Mouse (Mus musculus) liver, adult (tissue): ENCODE results near the gene Lrrc49.

Source experiments
- GATA4 ChIP-seq: IDR thresholded peaks from 2 replicates; pipeline ENCODE4 v1.6.1; 2014; ENCODE audit warnings: mild to moderate bottlenecking, low read length; ENCODE audit not compliant: insufficient replicate concordance

Gene Lrrc49

DNA sequence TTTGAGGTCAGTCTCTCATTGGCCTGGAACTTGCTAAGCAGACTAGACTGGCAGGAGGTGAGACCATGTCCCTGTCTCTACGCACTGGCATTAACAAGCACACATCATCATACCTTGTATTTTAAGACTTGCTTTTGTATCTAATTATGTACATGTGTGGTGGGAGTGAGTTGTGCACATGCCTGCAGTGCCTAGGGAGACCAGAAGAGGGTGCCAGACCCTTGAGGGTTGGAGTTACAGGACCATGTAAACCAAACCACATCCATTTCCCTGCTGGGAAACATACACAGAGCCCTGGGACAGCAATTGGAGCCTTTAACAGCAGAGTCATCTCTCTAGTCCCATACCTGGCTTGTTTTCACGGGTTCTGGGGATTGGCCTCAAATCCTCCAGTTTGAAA, 6.0 kb upstream of the Lrrc49 start:
- TF ChIP-seq GATA4, result no peak

DNA sequence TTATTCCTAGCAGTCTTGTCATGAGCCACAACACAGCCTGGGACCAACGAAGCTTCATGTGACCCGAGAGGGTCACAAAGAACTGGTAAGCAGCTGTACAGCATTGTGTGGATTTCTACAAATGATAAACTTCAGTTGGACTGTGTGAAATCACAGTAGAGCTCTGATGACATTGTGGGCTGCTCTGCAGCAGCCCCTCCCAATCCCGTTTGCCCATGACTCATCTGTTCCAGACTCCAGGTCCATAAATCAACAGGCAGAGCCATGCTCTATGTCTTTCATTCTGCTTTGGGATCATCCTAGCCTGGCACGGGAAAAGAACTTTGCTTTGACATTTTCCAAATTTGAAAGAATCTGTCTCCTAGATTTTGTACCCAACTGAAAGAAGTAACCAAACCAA, 4.7 kb upstream of the Lrrc49 start:
- TF ChIP-seq GATA4, result no peak

DNA sequence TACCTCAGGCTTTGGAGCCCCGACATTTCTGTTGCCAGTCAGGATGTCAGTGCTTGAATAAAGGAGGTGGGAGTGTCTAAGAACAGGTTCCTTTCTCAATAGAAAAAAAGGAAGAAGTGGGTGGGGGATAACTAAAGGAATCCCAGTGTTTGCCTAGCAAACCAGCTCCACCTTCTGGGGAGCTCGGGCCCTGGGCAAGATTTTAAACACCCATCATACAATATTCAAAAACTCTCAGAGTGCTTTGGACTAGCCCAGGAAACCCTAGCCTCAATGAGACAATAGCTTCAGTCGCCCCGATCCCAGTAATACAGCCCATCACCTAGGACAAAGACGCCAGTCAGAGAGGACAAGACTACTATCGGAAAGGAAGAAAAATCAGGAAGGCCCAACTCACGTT, 543 bp downstream of the Lrrc49 start:
- no peak for TF ChIP-seq GATA4

DNA sequence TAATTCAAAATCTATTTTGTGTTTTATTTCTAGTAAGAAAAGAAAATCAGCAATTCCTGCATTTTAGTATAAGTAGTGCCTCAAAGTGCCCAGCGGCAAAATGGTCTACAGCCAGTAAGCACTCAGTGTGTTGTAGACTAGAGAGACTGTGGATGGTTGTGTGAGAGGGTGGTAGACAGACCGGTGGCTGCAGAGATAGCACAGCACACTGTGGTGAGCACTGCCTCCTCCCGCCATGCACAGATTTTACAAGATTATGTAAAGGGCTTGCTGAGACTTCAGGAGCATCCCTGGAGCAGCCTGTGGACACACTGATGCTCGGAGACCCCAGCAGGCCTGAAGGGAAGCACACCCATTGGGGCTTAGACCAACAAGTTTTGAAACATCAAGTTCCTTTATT, 5.2 kb downstream of the Lrrc49 start:
- no peak for TF ChIP-seq GATA4

DNA sequence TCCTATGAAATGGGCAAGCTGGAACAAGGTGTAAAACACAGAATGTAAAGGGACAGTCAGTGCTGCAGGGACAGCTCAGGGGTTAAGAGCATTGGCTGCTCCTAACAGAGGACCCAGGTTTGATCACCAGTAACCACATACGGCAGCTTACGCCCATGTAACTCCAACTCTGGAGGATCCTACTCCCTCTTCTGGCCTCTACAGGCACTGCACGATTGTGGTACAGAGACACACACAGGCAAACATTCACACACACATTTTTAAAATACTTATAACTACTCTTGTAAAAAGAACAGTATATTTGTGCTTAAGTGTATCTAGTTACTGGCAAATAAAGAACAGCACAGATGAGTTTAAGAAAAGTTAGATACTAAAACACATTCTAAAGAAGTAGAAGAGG, 7.0 kb downstream of the Lrrc49 start:
- no peak for TF ChIP-seq GATA4

DNA sequence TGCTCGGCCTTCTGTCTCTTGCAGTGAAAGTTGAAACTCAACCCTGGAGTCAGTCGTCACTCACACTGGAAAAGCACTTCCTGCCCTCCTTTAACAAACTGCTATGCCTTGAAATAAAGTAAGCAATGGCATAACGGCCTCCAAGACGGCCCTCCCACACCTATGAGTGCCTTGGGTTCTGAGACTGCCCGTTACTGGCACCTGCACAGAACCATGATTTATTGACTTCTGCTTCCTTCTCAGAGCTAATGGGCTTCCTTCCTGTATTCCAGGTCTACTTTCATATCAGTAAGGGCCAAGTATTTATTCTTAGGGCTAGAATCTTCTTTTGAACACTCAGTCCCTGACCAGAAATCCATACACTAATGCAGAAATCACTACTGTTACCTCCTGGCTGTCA, 9.0 kb downstream of the Lrrc49 start:
- no peak for TF ChIP-seq GATA4

DNA sequence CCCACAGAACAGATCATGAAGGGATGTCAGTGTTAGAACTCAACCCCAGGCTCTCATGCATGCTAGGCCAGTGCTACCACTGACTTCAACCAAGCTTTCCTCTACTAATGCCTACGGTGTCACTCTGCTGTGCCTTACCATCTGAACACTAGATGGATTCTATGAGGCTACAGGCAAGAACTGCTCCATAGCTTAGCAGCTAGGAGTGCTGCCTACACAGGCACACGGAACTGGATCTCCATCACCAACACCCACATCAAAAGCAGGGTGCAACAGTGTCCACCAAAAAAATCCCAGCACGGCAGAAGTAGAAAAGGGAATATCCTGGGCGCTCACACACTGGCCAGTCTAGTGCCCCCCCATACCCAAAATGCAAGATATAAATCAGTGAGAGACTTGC, 11.5 kb downstream of the Lrrc49 start:
- TF ChIP-seq GATA4, result no peak

DNA sequence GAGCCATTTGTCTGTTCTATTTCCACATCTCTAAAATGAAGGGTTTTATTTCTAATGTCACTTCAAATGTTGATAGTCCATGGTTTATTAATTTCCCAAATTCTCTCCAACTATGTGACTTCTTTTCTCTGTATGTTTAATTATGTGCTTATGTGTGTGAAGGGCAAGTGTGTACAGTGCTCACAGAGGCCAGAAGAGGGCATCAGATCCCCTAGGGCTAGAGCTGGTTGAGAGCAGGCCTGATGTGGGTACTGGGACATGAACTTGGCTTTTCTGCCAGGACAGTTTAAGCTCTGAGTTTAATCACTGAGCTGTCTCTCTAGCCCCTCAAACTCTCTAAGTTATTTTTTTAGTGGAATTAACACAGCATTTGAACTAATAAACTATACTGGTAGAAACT, 13.2 kb downstream of the Lrrc49 start:
- TF ChIP-seq GATA4, result no peak

DNA sequence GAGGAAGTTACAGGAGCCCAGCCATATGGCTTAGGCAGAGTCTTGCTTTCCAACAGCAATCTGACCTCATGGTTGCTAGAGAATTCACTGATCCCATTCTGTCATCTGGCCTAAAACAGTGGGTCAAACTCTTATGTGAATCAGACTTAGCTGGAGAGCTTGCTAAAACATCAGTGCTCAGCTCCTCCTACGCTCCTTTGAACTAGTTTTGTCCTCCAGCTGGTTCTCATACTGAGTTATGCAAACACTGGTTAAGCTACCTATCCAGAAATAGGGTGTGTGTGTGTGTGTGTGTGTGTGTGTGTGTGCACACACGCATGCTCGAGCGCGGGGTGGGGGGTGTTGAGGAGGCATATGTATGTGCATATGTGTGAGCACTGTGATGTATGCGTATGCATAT, 15.4 kb downstream of the Lrrc49 start:
- TF ChIP-seq GATA4, result no peak

DNA sequence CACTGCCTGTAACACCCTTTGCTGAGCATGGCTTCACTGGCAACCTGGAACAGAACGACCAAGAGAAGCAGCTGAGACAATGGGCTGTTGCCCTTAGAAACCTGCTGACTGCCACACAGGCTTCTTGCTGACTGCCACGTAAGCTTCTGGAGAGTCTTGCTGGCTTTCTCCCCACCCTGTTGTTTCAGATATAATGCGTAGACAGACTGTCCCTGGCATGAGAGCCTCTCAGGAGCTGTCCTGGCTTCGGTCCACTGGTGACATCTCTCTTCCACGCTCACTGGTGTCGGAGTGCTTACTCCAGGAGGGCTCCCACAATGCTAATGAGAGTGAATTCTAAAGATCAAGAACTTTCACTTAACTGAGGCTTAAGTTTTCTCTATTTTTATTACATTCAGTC, 19.1 kb downstream of the Lrrc49 start:
- TF ChIP-seq GATA4, result no peak

DNA sequence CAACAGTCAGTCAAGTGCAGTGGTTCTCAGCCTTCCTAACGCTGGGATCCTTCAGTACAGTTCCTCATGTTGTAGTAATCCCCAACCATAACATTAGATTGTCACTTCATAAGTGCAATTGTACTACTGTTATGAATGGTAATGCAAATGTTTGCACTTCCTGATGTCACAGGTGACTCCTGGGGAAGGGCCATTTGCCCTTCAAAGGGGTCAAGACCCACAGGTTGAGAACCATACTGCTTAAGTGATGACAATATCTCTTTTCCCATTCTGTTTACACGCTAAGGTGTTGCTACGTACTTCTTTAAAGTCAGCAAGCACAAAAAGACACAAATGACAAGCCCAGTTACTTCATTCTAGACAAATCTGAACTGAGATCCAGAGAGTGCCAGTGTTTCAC, 22.4 kb downstream of the Lrrc49 start:
- TF ChIP-seq GATA4, result no peak

DNA sequence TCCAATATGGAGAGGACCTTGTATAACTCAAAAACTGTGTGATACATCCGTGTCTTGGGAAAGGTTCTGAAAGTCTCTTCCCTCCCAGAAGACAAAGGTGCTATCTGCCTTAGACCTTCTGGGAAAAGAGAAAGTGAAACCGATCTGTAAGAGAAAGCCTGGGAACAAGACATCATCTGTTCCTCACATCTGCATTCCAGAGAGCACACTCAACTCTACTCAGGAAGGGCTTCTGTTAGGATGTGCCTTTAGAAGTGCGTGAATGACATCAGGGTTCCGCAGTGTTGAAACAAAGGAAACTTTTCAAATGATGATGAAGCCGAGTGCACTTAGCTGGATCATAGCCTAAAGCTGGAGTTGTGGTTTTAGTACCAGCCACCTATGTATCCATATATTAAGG, 23.1 kb downstream of the Lrrc49 start:
- TF ChIP-seq GATA4, result no peak

DNA sequence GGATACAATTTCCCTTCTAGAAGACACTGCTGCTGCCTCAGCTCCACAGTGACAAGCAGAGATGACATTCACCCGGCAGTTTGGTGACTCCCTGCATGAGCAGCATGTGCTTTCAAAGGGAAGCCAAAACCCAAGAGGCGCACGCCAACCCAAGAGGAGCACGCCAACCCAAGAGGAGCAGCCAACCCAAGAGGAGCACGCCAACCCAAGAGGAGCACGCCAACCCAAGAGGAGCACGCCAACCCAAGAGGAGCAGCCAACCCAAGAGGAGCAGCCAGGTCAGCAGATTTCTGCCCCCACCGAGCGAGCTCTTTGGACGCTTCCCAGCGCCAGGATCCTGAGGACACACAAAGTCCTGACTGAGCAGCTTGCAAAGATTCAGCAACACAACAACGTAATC, 23.6 kb downstream of the Lrrc49 start:
- no peak for TF ChIP-seq GATA4

DNA sequence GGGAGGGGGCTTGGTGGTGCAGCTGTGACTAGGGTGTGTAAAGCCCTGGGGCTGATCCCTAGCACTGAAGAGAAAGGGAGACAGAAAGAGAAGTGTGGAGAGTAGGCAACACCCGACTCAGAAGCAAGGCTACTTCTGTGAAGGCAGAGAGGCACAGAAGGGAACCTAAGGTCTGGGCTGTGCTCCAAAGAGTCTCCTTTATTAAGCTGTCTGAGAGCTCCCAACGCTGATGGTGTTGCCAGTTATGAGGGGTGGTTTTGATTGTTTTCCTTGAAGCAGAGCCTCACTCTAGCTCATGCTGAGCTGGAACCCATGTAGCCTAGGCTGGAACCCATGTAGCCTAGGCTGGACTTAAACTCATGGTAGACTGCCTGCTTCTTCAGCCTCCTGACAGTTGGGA, 25.0 kb downstream of the Lrrc49 start:
- no peak for TF ChIP-seq GATA4

DNA sequence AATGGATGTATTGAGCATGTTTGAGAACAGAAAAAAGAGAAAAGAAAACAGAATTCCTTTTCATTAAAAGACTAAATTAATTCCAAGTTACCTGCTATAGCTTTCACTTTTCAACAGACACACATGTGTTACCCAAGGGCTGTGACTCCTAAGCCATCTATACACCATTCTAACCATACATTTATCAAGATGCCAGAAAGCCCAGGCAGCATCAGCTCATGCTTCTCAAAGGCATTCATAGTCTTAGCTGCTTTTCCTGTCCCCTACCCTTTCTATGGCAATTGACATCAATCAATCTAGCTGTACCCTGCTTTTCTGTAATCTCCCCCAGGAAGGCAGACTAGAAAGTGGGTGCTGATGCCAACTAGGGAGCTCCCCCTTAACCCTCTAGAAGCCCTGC, 34.4 kb downstream of the Lrrc49 start:
- TF ChIP-seq GATA4, result no peak

DNA sequence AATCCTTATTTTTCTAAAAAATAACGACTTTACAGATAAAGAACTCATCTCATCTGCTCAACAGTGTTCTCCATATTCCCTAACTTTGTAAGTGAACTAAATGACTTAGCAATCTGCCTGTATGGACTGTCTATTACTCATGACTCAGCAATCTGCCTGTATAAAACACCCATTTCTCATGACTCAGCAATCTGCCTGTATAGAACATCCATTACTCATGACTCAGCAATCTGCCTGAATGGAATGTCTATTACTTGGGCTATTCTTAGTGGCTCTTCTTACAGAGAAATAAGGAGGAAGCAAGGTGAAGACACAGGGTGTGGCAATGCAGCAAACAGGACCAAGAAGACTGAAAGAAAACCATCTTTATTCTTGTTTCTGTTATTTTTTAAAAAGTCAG, 34.8 kb downstream of the Lrrc49 start:
- TF ChIP-seq GATA4, result no peak

DNA sequence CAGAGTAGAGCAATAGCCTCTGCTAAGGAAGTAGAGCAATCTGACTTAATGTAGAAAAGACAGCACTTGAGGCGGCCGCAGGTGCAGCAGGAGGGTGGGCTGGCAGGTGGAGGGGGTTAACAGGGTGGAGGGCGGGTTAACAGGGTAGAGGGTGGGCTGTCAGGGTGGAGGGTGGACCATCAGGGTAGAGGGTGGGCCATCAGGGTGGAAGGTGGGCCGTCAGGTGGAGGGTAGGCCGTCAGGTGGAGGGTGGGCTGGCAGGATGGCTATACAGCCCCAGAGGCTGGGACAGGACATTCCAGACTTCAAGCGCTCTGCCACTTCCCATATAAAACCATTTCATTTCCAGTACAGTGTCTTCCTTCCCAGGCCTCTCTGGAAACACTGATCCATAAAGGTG, 37.7 kb downstream of the Lrrc49 start:
- no peak for TF ChIP-seq GATA4

DNA sequence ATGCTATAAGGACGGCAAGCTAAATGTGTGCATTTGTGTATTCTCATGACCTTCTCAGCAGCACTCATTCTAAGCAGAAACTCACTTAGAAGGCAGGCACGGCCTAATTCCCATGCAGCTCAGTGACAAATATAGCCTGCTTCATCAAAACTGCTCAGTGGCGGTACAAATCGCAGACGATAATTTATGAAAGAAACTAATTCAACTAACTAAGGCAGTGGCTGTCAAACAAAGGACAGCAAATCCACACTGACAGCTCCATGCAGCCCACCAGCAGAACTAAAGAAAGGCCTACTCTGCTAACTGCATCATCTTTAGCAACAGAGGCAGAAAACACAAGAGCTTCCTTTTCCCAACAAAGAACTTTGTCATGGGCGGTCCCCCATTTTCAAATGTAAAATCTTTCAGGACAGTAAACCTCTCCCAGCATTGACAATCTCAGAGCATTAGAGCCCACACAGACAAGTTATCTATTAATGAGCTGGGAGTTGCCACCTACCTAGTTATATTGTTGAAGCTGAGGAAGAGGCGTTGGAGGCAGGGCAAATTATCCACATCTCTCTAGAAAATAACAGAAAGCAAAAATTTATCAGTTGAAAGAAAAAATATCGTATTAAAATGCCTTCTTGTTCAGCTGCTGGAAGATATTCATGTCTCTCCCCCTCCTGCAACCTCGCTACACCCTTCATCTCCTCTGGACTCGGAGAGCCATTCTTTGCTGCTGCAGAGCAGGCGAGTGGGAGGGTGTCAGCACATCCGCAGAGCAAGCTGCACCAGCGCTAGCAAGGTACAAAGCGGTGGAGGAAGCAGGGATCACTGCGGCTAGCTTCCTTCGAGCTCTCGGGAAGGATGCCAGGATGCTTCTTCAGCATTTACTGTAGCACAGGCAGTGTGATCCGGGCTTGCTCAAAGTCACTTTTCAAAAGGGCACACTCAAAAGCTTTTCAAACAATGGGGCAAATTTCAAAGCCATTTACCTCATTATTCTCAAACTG, 38.7 kb downstream of the Lrrc49 start:
- TF ChIP-seq GATA4, result no peak

DNA sequence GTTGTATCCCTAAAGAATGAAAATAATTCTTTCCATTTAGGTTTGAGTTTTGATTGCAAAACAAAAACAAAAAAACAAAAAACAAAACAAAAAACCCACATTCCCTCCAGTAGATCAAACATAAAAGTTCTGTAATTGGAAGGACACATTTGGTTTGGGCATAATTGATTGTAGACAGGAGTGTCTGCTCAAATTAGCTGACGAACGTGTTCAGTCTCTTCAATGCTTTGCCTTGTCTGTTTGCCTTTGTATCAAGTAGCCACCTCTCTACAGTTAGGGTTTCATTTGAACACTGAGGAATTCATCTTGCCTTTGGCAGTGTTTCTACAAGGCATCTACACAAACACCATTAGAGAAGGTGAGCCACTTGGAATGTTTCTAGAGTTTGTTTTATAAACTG, 54.4 kb downstream of the Lrrc49 start:
- no peak for TF ChIP-seq GATA4
